Mouse (Mus musculus) gastrocnemius, adult 18-20 months (tissue): ENCODE measurements around the gene Uba2. TPM values are rescaled to one million over a fixed set of nuclear protein-coding genes. Genes with fewer than 3 reads are reported as not detected.
"Not testable (repeated sequence)": the region's sequence is repeated elsewhere in the genome, so short reads cannot be mapped to it uniquely, and the experiment has no call there.

ENCODE experiments used
- DNase-seq: peaks from one replicate; pipeline ENCODE4 v3.0.0; 2021; ENCODE audit warnings: low spot score
- long read RNA-seq, 2 experiments: library from polyadenylated mRNA; stranded (forward); transcript quantifications; one replicate each; pipeline ENCODE4 v2.0.0; 2021
- total RNA-seq, 2 experiments: library from RNA; stranded (reverse); gene quantifications; 2 replicates each; pipeline ENCODE4 v1.2.3; 2021

Gene Uba2
- total RNA-seq, result 10 to 100 TPM; 32.8 to 37.1 TPM
- long read RNA-seq, experiment 1, transcript Uba2-201 (17 exons, 2,579 nt), result major isoform, 49 of 58 reads
- long read RNA-seq, experiment 1, partial matches to known transcripts, result 0 of 58 reads
- long read RNA-seq, experiment 1, other reads (novel, unspliced or antisense), result 6 of 58 reads
- long read RNA-seq, experiment 2, transcript Uba2-201 (17 exons, 2,579 nt), result major isoform, 68 of 81 reads
- long read RNA-seq, experiment 2, partial matches to known transcripts, result 3 of 81 reads
- long read RNA-seq, experiment 2, other reads (novel, unspliced or antisense), result 10 of 81 reads

- DNase-seq, result no peak
Measured at GRCm38 (mm10) chr7:34169454-34169853, at the start of gene Uba2. Gene Uba2 (minus strand): TSS chr7:34169599.

DNA sequence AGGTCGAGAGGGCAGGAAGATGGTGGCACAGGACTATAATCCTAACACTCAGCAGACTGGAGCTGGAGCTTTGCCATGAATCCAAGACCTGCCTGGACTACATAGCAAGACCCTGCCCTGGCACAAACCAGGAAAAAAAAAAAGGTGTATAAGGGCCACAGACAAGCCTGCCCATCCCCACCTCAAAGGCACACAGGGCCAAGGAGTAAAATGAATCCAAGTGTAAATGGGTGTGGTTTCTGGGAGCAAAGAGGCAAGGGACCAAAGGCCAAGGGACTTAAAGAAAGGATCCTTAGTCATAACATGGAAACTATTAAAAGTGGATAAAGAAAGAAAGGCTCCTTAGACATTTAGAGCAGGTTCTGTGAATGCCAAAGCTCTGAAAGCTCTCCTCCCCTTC, 49.1 kb upstream of the Uba2 start:
- no peak for DNase-seq

GRCm38 (mm10) chr7:34216474-34216873, 47.1 kb upstream of the Uba2 start:
- no peak for DNase-seq

DNA sequence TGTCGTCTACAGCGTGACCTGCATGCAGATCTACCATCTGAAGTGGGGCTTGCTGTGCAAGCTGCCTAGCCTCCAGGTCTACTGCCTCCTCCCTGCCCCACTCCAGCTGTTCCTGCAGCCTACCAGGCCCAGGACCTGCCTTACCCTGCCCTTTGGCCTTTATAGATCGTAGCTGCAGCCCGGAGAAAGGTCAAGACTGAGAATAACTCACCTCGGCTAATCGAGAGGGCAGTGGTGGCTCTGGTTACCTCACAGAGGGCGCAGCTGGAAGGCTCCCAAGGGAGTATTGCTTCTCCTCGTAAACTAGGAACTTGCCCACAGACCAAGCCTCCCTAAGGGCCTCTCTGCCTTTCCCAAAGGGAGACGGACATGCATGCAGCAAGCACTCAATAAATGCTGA, 46.1 kb upstream of the Uba2 start:
- peak; percentile 91 for DNase-seq

DNA sequence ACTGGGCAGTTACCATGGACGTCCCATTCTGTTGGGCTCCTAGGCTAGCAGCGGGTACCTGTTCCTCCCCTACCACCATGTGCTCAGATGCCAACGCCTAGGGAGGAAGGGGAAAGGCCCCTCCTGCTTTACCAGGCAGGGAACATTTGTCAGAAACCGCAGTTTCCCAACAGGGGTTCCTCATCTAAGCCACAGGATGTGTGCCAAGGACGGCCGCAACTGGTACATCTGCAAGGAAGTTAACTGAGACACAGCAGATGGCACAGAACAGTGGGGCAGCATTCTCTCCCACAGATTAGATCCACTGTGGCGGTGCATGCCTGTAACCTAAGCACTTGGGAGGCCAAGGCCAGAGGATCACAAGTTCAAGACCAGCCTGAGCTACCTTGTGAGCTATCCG, 45.2 kb upstream of the Uba2 start:
- no peak for DNase-seq

- no peak for DNase-seq
Measured at GRCm38 (mm10) chr7:34213281-34213680, 43.9 kb upstream of the Uba2 start.

GRCm38 (mm10) chr7:34208027-34208745, 38.8 kb upstream of the Uba2 start:
- DNase-seq, result no peak

- no peak for DNase-seq
Measured at GRCm38 (mm10) chr7:34206331-34206730, 36.9 kb upstream of the Uba2 start.

GRCm38 (mm10) chr7:34202147-34202546, 32.7 kb upstream of the Uba2 start:
- not testable (repeated sequence) for DNase-seq

GRCm38 (mm10) chr7:34200829-34201228, 31.4 kb upstream of the Uba2 start:
- no peak for DNase-seq

- DNase-seq, result peak; percentile 58
Measured at GRCm38 (mm10) chr7:34198346-34198745, 28.9 kb upstream of the Uba2 start.

DNA sequence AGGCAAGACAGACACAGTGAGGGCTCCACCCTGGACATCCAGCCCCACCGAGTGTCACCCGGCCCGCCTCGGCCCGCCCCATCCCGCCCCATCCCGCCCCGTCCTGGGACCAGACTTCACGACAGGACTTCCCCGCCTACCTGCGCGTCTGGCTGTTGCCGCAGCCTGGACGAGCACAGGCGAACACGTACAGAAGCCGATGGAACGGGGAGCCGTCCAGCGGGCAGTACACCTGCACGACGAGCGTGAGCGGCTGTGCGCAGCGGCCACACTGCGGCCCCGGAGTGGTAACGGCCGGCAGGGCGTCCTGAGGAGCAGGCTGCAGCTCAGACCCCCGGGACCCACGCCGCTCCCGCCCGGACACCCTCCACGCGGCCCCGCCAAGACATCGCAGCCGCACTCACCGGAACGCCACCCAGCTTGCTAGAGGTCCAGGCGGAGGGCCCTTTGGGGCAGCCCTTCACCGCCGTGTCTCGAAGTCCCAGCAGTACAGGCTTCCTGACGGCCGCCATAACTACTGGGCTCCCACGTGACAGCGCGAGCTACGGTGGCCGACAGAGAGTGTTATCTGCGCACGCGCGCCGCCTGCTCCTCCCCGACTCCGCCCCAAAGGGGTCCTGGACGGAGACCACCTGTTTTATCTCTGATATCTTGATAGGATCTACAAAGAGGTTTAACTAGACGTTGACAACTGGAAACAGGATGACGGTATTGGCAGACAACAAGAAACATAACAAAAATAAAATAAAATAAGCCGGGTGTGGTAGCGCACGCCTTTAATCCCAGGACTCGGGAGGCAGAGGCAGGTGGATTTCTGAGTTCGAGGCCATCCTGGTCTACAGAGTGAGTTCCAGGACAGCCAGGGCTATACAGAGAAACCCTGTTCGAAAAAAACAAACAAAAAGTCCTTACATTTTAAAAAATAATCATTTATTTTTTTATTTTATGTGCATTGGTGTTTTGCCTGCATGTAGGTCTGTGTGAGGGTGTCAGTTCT, 27.0 kb upstream of the Uba2 start, which contains the start of gene Pdcd2l:
Pdcd2l (minus strand) TSS at position 530 of the 997 bp plus-strand sequence.
- peak; percentile 93 for DNase-seq

- DNase-seq, result no peak
Measured at GRCm38 (mm10) chr7:34195632-34196031, 26.2 kb upstream of the Uba2 start.

DNA sequence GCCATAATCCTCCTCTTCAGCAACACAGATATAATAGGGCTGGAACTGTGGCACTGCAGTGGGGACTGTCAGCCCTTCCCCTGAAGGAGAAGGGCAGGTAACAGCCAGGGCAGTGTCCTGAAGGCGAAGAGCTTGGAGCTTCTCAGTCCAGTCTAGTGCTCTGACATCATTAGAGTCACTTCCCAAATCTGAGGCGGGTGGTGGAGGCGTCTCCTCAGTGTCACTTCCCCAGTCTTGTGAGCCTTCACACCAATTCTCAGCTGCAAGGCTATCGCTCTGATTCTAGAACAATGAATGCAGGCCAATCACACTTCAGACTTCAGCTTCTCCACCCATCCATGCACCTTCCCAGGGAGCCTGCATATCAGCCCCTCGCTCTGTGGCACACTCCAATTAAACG, 23.4 kb upstream of the Uba2 start:
- DNase-seq, result no peak

DNA sequence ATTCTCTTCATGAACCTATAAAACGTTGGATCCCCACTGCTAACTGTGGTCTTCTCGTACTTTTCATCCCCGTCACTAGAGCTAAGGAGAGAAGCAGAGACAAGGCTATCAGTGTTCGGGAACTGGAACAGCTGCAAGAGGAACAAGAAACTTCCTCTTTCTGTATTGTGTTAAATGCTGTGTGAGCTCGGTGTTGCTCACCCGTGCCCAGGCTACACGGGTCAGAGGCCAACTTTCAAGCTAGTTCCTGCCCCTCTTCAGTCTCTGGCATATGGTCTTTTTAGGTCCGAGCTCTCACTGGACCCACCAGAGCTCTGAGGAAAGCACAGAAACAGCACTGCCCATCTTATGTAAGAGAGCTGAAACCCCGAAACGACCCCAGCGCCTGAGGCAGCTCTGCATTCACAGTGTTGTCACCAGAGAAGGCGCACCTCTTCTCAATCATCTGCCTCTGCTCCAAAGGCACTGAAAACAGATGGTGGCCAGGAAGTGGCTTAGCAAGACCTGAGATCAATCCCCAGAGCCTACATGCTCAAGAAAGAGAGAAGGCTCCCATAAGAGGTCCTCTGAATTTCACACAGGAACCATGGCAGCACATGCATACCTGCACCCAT, 20.1 kb upstream of the Uba2 start:
- no peak for DNase-seq

DNA sequence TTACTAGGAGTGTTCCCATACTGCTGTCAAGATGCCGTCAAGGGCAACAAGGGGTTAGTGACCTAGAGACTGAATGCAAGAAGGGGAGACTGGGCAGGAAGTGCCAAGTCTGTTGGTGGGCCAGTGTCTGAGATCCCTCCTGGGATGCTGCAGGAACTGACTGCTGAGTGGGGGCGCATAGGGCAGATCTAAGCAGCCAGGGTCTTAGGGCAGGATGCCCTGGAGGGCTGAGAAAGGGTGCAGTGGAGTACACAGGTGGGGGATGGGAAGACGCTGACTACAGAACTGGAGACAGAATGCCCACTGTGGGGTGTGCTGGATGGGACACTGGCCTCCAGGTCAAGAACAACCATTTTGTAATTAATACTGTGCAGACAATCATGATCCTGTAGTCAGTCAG, 14.4 kb upstream of the Uba2 start:
- no peak for DNase-seq

DNA sequence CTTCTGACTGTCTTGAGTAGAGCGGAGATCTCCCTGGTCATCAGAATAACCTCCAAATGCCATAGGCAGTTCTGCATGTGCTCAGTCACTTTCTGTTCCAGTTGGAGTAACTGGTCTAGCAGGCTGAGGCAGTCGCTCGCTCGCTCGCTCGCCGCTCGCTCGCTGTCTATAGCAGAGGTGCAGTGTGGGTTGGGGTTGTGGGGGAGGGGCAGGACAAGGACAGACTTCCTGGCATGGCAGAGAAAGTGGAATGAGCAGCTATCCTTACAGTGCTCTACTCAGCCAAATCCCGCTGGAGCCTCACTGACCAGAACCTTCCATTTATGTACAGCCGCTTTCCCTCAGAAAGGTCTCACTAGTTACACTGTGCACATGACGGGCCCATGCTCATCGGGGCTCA, 14.0 kb upstream of the Uba2 start:
- no peak for DNase-seq

DNA sequence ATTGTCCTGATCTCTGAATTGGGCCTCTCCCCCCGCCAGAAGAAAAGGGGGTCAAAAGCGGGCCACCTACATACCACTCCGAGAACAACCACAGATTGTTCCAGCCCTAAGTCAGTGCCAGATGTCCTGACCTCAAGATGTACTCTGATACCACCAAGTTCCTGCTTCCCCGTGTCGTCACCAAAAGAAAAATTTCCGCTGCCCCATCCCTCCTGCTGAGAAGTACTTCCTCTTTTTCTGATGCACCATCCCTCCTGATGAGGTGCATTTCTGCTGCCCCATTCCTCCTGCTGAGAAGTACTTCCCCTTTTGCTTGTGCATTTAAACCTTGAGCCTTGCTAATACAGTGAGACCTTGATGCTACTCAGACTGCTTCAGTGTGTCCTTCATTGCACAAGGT, 6.8 kb upstream of the Uba2 start:
- not testable (repeated sequence) for DNase-seq

DNA sequence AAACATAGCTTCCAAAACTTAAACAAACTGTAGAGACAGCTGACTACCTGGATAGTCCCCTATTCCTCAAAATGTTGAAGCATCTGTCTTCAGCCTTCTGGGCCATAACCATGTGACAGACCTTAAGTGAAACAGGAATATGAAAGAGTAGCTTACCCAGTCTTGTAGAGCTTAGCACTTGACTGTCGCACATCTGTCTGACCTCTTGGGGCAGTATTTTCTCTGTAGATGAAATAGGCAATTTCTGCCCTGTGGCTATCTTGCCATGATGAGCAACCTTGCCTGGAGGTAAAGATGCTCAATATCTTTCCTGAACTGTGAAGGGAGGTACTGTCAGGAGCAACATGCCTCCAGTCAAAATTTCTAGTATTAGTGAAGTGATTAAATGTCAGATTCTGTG, 2.9 kb upstream of the Uba2 start:
- DNase-seq, result no peak

GRCm38 (mm10) chr7:34168470-34169251, 738 bp downstream of the Uba2 start:
- DNase-seq, result peak; percentile 93
